Mouse (Mus musculus) adrenal gland (tissue): ENCODE measurements at regions not wholly inside any gene's neighbourhood (a gene's known extent, or its start where the extent isn't known, plus 50 kb on each side); places are given as distances from the start of the nearest gene placed in this dataset.

ENCODE experiments used
- intact Hi-C: fragments of 180-260 bp; cut with DNase I; formaldehyde crosslinking; loops from one replicate; pipeline ENCODE4 v1.15.1; 2025

DNA sequence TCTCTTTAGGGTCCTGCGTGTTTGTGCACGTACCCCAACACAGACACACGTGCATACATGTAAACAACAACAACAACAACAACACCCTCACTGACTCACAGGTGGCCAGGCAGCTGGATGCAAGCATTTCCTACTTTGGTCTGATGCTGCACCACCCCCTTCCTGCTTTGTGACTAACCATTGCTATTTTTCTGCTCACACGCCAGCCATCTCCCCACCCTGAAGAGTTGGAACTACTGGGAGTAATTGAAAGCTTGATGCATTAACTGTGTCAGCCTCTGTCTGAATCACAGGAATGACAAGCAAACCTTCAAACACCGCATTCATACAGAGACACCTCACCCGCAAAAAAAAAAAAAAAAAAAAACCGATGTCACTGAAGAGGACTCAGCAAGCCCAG lies 346.5 kb downstream of the Prdm2 start:
- intact Hi-C loops: no loop called here

- intact Hi-C loops: no loop called here
Measured at GRCm38 (mm10) chr4:142865593-142865992, 347.2 kb downstream of the Prdm2 start.

GRCm38 (mm10) chr4:142863939-142864338 lies 348.9 kb downstream of the Prdm2 start:
- intact Hi-C loops: no loop called here

- intact Hi-C loops: no loop called here
Measured at GRCm38 (mm10) chr4:142860441-142860840, 352.4 kb downstream of the Prdm2 start.

GRCm38 (mm10) chr4:142856626-142857025 lies 356.2 kb downstream of the Prdm2 start:
- intact Hi-C loops: no loop called here

- intact Hi-C loops: no loop called here
Measured at GRCm38 (mm10) chr4:142855635-142856034, 357.2 kb downstream of the Prdm2 start.

DNA sequence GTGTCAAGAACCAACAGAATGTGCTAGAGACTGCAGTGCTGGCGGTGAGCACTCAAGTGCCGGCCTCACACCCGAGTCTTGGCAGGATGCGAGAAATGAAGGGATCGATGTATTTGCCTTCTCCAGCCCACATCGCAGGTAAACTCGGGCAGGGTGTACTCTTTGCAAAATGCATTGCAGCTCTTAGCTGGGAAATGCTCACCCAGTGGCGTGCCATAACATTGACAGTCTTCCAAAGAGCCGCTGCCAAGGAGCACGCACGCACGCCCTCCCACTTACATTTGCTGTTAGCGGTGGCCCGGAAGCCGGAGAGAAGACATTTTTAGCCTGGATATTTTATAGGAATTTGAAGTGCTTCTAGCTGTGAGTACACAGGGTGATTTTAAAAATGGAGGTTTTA lies 358.9 kb downstream of the Prdm2 start:
- intact Hi-C loops: no loop called here

DNA sequence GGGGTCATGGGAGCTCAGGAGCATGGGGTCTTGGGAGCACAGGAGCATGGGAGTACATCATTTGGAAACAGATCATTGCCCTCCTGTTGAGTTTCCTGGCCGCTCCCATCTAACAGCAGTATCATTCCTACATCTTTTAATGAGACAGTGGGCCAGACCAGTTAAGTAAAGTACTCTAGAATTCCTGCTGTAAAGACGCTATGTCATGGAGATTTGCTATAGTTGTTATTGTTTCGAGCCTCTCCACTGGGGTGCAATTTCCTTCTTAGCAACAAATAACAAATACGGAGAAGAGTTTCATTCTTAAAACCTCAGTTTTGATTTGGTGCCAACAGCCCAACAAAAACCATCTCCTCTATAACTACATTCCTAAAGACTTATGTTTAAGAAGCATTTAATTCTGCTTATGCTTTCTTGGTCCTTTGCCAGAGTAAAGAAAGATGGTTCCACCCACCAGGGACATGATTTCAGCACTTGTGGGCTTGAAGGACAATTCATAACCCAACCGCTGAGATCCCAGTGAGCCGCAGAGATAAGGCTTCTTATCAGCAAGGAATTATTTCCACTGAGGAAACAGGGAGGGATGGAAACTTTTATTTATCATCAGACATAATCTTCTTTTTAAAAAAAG lies 367.6 kb downstream of the Prdm2 start:
- intact Hi-C loops: no loop called here

DNA sequence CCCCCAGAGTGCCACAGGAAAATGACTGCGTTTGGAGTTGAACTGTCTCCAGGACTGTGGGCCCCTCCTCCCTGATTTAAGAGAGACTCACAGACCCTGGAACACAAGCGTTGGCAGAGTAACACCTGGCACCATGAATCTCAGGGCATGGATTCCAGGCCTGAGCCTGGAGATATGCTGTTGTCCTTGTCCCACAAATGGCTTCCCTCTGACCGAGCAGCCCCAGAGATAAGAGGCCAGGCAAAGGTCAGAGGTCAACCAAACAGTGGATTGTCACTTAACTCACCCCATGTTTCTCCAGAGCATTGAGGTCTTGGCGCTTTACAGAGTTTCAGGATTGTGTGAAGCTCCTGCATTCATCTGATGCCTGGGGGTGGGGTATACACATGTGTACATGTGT lies 373.3 kb downstream of the Prdm2 start:
- intact Hi-C loops: no loop called here

GRCm38 (mm10) chr4:142838363-142838964 lies 374.3 kb downstream of the Prdm2 start:
- intact Hi-C loops: no loop called here

GRCm38 (mm10) chr4:142837636-142838035 lies 375.2 kb downstream of the Prdm2 start:
- intact Hi-C loops: no loop called here

GRCm38 (mm10) chr4:142829711-142830110 lies 383.1 kb downstream of the Prdm2 start:
- intact Hi-C loops: no loop called here

- intact Hi-C loops: no loop called here
Measured at GRCm38 (mm10) chr4:142828969-142829368, 383.8 kb downstream of the Prdm2 start.

DNA sequence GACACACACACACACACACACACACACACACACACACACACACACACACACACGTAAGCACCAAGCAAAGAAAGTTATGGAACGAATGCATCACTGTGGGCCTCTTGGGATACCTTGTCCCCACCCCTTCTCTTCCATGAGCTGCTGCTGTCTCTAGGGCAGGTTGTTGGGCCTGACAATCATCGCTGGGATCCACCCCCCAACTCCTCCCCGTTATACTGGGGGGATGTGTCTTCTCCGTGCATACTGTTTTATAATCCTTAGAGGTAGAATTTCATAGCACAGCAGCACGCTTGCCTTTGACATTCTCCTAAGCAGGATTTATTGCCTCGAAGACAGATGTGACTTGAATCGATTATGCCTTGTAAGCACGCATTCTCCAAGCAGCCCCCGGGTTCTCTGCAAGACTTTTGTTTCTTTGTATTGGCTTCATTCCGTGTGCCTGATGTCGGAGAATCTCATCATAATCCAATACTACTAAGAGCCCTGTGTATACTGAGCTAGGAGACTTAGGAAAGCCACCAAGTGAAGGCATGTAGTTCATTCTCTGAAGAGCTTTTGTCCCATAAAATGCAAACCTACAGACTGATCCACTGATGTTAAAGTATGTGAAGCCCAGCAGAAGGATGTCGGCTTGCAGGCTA lies 386.4 kb downstream of the Prdm2 start:
- intact Hi-C loops: no loop called here

DNA sequence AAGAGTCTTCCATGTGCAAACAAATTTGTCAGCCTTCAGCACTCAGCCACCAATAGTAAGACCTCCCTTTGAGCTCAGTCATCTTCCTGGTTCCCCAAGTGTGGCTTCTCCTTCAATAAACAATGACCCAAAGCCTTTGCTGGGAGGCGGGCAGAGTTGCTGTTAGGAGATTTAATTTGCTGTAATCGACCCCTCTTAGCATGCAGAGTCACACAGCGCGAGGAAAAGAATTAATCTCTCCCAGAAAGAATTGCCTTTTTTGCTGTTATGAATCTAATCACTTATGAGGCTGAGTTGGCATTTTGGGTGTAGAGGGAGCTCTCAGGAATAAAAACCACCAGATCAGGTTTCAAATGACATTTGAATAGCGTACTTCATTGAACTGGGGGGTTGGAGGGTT lies 387.0 kb downstream of the Prdm2 start:
- intact Hi-C loops: no loop called here

GRCm38 (mm10) chr4:142818440-142818839 lies 394.4 kb downstream of the Prdm2 start:
- intact Hi-C loops: no loop called here

- intact Hi-C loops: no loop called here
Measured at GRCm38 (mm10) chr4:142816986-142817385, 395.8 kb downstream of the Prdm2 start.

- intact Hi-C loops: no loop called here
Measured at GRCm38 (mm10) chr4:142803819-142804218, 409.0 kb downstream of the Prdm2 start.

DNA sequence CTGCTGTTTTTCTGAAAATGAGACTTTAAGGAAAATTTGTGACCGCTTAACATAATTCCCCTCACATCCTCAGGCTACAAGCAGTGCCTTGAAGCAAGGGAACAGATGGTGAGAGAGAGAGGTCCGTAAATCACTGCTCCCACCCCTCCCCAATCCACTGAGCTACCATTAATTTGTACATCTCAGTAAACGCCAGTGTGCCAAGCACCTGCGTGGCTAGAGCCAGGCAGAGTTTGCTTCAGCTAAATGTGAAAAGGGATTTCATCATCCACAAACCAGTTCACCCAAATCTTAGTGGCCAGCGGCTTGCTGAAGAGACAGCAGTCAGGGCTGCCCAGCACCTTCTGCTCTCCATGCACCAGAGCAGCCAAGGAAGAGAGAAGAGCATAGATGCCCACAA lies 413.5 kb downstream of the Prdm2 start:
- intact Hi-C loops: no loop called here

DNA sequence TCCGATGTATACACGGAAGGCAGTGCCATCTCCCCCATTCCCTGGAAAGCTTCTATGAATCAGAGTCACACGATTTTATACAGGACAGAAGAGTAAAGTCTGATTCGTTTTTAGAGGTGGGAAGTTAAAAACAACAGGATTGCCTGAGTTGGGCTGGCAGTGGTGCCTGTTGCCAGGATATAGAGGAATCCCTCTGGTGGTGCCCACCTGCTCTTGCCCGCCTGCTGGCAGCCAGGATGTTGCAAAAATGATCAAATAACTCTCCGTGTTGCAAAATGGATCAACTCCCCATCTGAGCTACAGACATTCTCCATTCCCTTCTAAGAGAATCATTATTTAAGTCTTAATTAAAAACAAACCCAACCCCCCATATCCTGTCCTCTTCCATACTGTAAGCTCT lies 414.0 kb downstream of the Prdm2 start:
- intact Hi-C loops: no loop called here

DNA sequence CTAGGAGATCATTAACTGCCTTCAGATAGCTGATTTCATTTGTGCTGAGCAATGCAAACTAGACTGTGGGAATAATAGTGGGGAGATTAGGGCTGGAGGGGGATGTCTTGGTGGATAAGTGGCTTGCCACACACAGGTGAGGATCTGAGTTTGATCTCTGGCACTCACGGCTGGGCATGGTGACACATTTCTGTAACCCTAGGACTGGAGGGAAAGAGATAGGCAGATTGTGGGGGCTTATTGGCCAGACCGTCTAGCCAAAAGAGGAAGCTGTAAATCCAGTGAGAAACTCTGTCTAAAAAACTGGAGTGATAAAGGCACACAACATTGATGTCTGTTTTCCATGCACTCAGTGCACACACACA lies 420.2 kb downstream of the Prdm2 start:
- intact Hi-C loops: no loop called here

- intact Hi-C loops: no loop called here
Measured at GRCm38 (mm10) chr4:142791823-142792605, 420.8 kb downstream of the Prdm2 start.
